Mouse (Mus musculus): ENCODE data around the gene Zbtb22.

Zbtb22 gene

GRCm38 (mm10) chr17:33924577-33925283 lies 9.0 kb downstream of the Zbtb22 start:
- ChIA-PET POLR2A (interaction anchor here (0.6 to 20.4 kb wide), 33 partner anchors 9 to 1866 kb away, joined by 3 to 528 read pairs (median 4); partner anchors contain the start of genes Ndufa7 (in 2 of the 4), Rps18 (in 2 of the 4), Tapbp (in 2 of the 4) and Vps52 (in 2 of the 4)), CTCF (interaction anchor here (0.8 to 6.7 kb wide), 35 partner anchors 9 to 211 kb away, joined by 3 to 51 read pairs (median 4); partner anchors contain the start of genes Tapbp (in 3 of the 4), Zbtb22 (in 3 of the 4), Daxx (in 2 of the 4) and Rps18 (in 2 of the 4))

- POLR2A ChIA-PET: interaction anchor here (0.7 to 20.4 kb wide), 38 partner anchors 9 to 166 kb away, joined by 3 to 528 read pairs (median 4); partner anchors contain the start of genes Ndufa7 (in 3 of the 4), Rps18 (in 3 of the 4), Vps52 (in 3 of the 4) and B3galt4 (in 2 of the 4)
- CTCF ChIA-PET: interaction anchor here (0.6 to 6.7 kb wide), 70 partner anchors 10 to 1165 kb away, joined by 3 to 51 read pairs (median 4); partner anchors contain the start of genes Tapbp (in 3 of the 4), Zbtb22 (in 3 of the 4), B3galt4 (in 2 of the 4) and Daxx (in 2 of the 4)
Measured at GRCm38 (mm10) chr17:33925406-33926116, 9.9 kb downstream of the Zbtb22 start.

- POLR2A ChIA-PET: interaction anchor here (0.6 to 20.4 kb wide), 43 partner anchors 10 to 286 kb away, joined by 3 to 528 read pairs (median 4); partner anchors contain the start of genes Ndufa7 (in 3 of the 4), Rps18 (in 3 of the 4), Vps52 (in 3 of the 4) and B3galt4 (in 2 of the 4)
- CTCF ChIA-PET: interaction anchor here (0.5 to 6.7 kb wide), 71 partner anchors 9 to 532 kb away, joined by 3 to 51 read pairs (median 4); partner anchors contain the start of genes Tapbp (in 4 of the 4), Zbtb22 (in 4 of the 4), Daxx (in 2 of the 4) and Angptl4 (in 1 of the 4)
Measured at GRCm38 (mm10) chr17:33926207-33926932, 10.7 kb downstream of the Zbtb22 start.

GRCm38 (mm10) chr17:33928251-33928947 lies 12.7 kb downstream of the Zbtb22 start:
- ChIA-PET POLR2A (interaction anchor here in 3 of 4 experiments (0.7 to 20.4 kb wide), 22 partner anchors 9 to 168 kb away, joined by 3 to 528 read pairs (median 5); partner anchors contain the start of genes B3galt4 (in 3 of the 3), Tapbp (in 3 of the 3), Zbtb22 (in 3 of the 3) and Pfdn6 (in 2 of the 3)), CTCF (interaction anchor here in 2 of 4 experiments (0.7 to 4.3 kb wide), 4 partner anchors 17 to 52 kb away, joined by 3 to 31 read pairs (median 4); partner anchors contain the start of genes Rps18 (in 1 of the 2) and Vps52 (in 1 of the 2))

GRCm38 (mm10) chr17:33929371-33930279 lies 13.9 kb downstream of the Zbtb22 start, which contains the start of gene Rgl2:
Rgl2 (plus strand) TSS chr17:33929543.
- ChIA-PET POLR2A (interaction anchor here in 3 of 4 experiments (0.6 to 20.4 kb wide), 29 partner anchors 8 to 169 kb away, joined by 3 to 528 read pairs (median 5); partner anchors contain the start of genes B3galt4 (in 3 of the 3), Rps18 (in 3 of the 3), Tapbp (in 3 of the 3) and Vps52 (in 3 of the 3)), CTCF (interaction anchor here in 1 of 4 experiments (0.6 to 2.4 kb wide), 4 partner anchors 11 to 409 kb away, joined by 3 to 6 read pairs (median 4); partner anchors contain the start of genes Rps18 and Vps52)

GRCm38 (mm10) chr17:33930280-33931158 lies 14.8 kb downstream of the Zbtb22 start:
- POLR2A ChIA-PET: interaction anchor here in 3 of 4 experiments (0.6 to 20.4 kb wide), 40 partner anchors 10 to 1034 kb away, joined by 3 to 528 read pairs (median 4); partner anchors contain the start of genes B3galt4 (in 3 of the 3), Rps18 (in 3 of the 3), Vps52 (in 3 of the 3) and Daxx (in 2 of the 3)
- CTCF ChIA-PET: interaction anchor here in 3 of 4 experiments (0.6 to 2.4 kb wide), 15 partner anchors 9 to 531 kb away, joined by 3 to 8 read pairs (median 3); partner anchors contain the start of genes Wdr46 (in 2 of the 3), Cd320 (in 1 of the 3), Pfdn6 (in 1 of the 3) and Rps18 (in 1 of the 3)

- ChIA-PET POLR2A (interaction anchor here in 3 of 4 experiments (0.6 to 20.4 kb wide), 39 partner anchors 9 to 1035 kb away, joined by 3 to 528 read pairs (median 5); partner anchors contain the start of genes B3galt4 (in 3 of the 3), Daxx (in 2 of the 3), Pfdn6 (in 2 of the 3) and Rps18 (in 2 of the 3)), CTCF (interaction anchor here in 3 of 4 experiments (0.6 to 2.2 kb wide), 13 partner anchors 8 to 531 kb away, joined by 3 to 8 read pairs (median 3); partner anchors contain the start of genes Wdr46 (in 2 of the 3), Cd320 (in 1 of the 3), Pfdn6 (in 1 of the 3) and Tapbp (in 1 of the 3))
Measured at GRCm38 (mm10) chr17:33931159-33931866, 15.6 kb downstream of the Zbtb22 start.

GRCm38 (mm10) chr17:33931947-33932346 lies 16.2 kb downstream of the Zbtb22 start:
- POLR2A ChIA-PET: interaction anchor here in 2 of 4 experiments (1.0 to 20.4 kb wide), 12 partner anchors 8 to 110 kb away, joined by 3 to 528 read pairs (median 8); partner anchors contain the start of genes B3galt4 (in 2 of the 2), Pfdn6 (in 2 of the 2), Rps18 (in 2 of the 2) and Tapbp (in 2 of the 2)
- CTCF ChIA-PET: interaction anchor here in 1 of 4 experiments (0.9 to 1.6 kb wide), 2 partner anchors 9 to 37 kb away, joined by 3 read pairs; no protein-coding TSS in a partner anchor

- CTCF ChIA-PET: interaction anchor here in 1 of 4 experiments (0.9 to 1.6 kb wide), 2 partner anchors 10 to 36 kb away, joined by 3 read pairs; no protein-coding TSS in a partner anchor
- POLR2A ChIA-PET: interaction anchor here in 2 of 4 experiments (1.0 to 20.4 kb wide), 9 partner anchors 8 to 108 kb away, joined by 3 to 528 read pairs (median 26); partner anchors contain the start of genes B3galt4 (in 2 of the 2), Pfdn6 (in 2 of the 2), Rps18 (in 2 of the 2) and Tapbp (in 2 of the 2)
Measured at GRCm38 (mm10) chr17:33932448-33932847, 16.7 kb downstream of the Zbtb22 start.

- CTCF ChIA-PET: interaction anchor here in 1 of 4 experiments (1.6 kb wide), 1 partner anchor 10 kb away, joined by 3 read pairs; no protein-coding TSS in a partner anchor
- POLR2A ChIA-PET: interaction anchor here in 3 of 4 experiments (1.0 to 20.4 kb wide), 8 partner anchors 17 to 109 kb away, joined by 3 to 528 read pairs (median 8); partner anchors contain the start of genes B3galt4 (in 3 of the 3), Rps18 (in 2 of the 3), Tapbp (in 2 of the 3) and Vps52 (in 2 of the 3)
Measured at GRCm38 (mm10) chr17:33932970-33933369, 17.3 kb downstream of the Zbtb22 start.

- CTCF ChIA-PET: interaction anchor here in 2 of 4 experiments (0.9 to 2.1 kb wide), 3 partner anchors 9 to 175 kb away, joined by 3 to 5 read pairs (median 3); partner anchors contain the start of gene Rab11b (in 1 of the 2)
- POLR2A ChIA-PET: interaction anchor here in 3 of 4 experiments (0.6 to 20.4 kb wide), 13 partner anchors 9 to 176 kb away, joined by 3 to 528 read pairs (median 6); partner anchors contain the start of genes B3galt4 (in 3 of the 3), Rps18 (in 2 of the 3), Vps52 (in 2 of the 3) and Daxx (in 1 of the 3)
Measured at GRCm38 (mm10) chr17:33935422-33936055, 19.8 kb downstream of the Zbtb22 start.

- POLR2A ChIA-PET: interaction anchor here (0.6 to 20.4 kb wide), 16 partner anchors 8 to 407 kb away, joined by 3 to 528 read pairs (median 4); partner anchors contain the start of genes B3galt4 (in 4 of the 4), Rps18 (in 2 of the 4), Vps52 (in 2 of the 4) and Daxx (in 1 of the 4)
- CTCF ChIA-PET: interaction anchor here in 1 of 4 experiments (1.0 kb wide), 1 partner anchor 28 kb away, joined by 3 read pairs; no protein-coding TSS in a partner anchor
Measured at GRCm38 (mm10) chr17:33936993-33937392, 21.3 kb downstream of the Zbtb22 start.

All from embryonic stem cell, embryonic (primary cell).